Mouse (Mus musculus): Measurements from ENCODE around the gene Gpsm3.

DNA sequence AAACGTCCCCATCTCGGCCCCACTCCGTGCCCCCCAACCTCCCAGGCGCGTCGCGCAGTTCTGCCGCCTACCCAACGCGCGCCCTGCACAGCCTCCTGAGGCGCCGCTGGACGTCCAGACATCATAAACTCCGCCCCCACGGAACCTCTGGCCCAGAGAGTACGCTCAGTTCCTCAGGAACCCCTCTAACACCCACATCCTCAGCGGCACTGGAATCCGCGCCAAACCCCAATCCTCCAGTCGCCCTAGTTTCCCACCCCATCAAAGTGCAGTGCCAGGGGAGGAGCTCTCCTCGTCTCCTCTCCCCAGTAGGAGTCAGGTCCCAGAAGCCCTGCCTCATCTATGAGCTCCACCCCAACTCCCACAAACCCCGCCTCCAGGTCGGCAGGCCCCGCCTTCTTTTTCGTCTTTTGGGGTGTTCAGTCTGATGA is 42.7 kb downstream of the Gpsm3 start:
- TF ChIP-seq CTCF (IDR thresholded peaks at IDR 0.05): no peak
- TF ChIP-seq POLR2A (IDR thresholded peaks at IDR 0.05; ENCODE audit: insufficient read depth, low read depth, low read length): peak; percentile 55
- TF ChIP-seq EP300 (IDR thresholded peaks at IDR 0.05; ENCODE audit: insufficient read depth, low read depth, low read length): 0 out of 2 replicates have a peak, but pooled peaks have one; percentile 46
